Mouse (Mus musculus) neural tube, embryonic 13.5 days (tissue): ENCODE measurements at regions not wholly inside any gene's neighbourhood (a gene's known extent, or its start where the extent isn't known, plus 50 kb on each side); places are given as distances from the start of the nearest gene placed in this dataset.

ENCODE experiments used
- ATAC-seq: fragments of 200-750 bp; cut with Nextera tagmentation; 2 replicates; pipeline ENCODE4 v1.8.0; 2017; ENCODE audit warnings: low read depth, mild to moderate bottlenecking, moderate TSS enrichment, moderate library complexity
- H3K27ac ChIP-seq: fragments of 300-500 bp; sonication (generic); replicated peaks from 2 replicates; pipeline ENCODE4 v1.5.1; 2015; ENCODE audit warnings: moderate library complexity, mild to moderate bottlenecking, inconsistent platforms
- H3K27me3 ChIP-seq: fragments of 300-500 bp; sonication (generic); 2 replicates; pipeline ENCODE4 v1.6.1; 2015; ENCODE audit warnings: mild to moderate bottlenecking, inconsistent platforms
- H3K36me3 ChIP-seq: fragments of 300-500 bp; sonication (generic); 2 replicates; pipeline ENCODE4 v1.6.1; 2015; ENCODE audit warnings: mild to moderate bottlenecking, inconsistent platforms
- H3K4me1 ChIP-seq: fragments of 300-500 bp; sonication (generic); replicated peaks from 2 replicates; pipeline ENCODE4 v1.6.1; 2015; ENCODE audit warnings: inconsistent platforms
- H3K4me2 ChIP-seq: fragments of 300-500 bp; sonication (generic); 2 replicates; pipeline ENCODE4 v1.6.1; 2015; ENCODE audit warnings: inconsistent platforms, mild to moderate bottlenecking, moderate library complexity
- H3K4me3 ChIP-seq: fragments of 300-500 bp; sonication (generic); 2 replicates; pipeline ENCODE4 v1.5.1; 2015; ENCODE audit warnings: mild to moderate bottlenecking, inconsistent platforms
- H3K9ac ChIP-seq: fragments of 300-500 bp; sonication (generic); 2 replicates; pipeline ENCODE4 v1.6.1; 2015; ENCODE audit warnings: moderate library complexity, mild to moderate bottlenecking, inconsistent platforms
- H3K9me3 ChIP-seq: fragments of 300-500 bp; sonication (generic); 2 replicates; pipeline ENCODE4 v1.6.1; 2016; ENCODE audit warnings: inconsistent platforms
- WGBS: fragments of 180-500 bp; shearing (Covaris S2); methylation state at CpG from one replicate; pipeline ENCODE4 v1.1.7; 2015; 5-methylcytosine and 5-hydroxymethylcytosine counted together

DNA sequence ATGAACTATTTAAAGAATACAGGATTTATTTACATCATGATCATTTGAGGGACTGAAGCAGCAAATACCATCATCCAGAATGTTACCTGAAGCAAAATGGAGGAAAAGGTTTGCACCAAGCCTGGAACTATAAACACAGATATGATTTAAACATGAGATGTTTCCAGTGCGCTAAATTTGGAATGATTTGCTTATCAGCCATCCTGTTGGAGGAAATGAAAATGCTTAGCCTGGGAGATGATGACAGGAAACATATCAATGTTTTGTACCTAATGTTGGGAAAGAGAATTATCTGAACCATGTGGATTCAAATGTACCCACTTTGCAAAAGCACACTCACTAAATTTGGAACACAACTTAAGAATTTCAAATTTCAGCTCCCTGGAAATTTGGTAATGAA lies 149.3 kb downstream of the Adgra3 start:
- WGBS: 94% methylated on average over 1 of the region's 1 CpGs
- Histone ChIP-seq H3K4me3 (no peak overlapping the region), H3K9ac (no peak overlapping the region)

DNA sequence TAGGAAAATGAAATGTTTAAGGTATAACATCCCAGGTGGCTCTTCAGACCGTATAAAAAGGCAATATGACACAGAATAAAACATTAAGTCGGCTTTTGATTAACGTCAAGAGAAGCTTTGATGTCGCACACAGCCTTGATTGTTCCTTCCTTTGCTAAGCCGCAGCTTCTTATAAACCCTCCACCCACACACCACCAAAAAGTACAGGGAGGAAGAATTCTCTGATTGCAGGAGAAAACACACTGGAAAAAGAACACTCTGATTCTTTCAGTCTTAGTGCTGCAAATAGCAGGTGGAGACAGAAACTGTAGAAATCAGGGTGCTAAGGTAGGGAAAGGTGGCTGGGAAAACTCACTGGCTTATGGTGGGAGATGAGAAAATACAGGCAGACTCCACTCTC lies 162.7 kb downstream of the Adgra3 start:
- H3K4me2 ChIP-seq: no peak overlapping the region
- H3K9me3 ChIP-seq: no peaks in the 10 kb centered on the region
- H3K27ac ChIP-seq: no peak overlapping the region
- H3K27me3 ChIP-seq: no peaks in the 10 kb centered on the region
- ATAC-seq: no peak
- 86% methylated on average over 5 of the region's 5 CpGs for WGBS
- H3K4me3 ChIP-seq: no peak overlapping the region
- H3K4me1 ChIP-seq: no peaks in the 10 kb centered on the region
- H3K36me3 ChIP-seq: no peaks in the 10 kb centered on the region
- no peak overlapping the region for H3K9ac ChIP-seq

More for the DNA sequence above, 149.3 kb downstream of the Adgra3 start:
- Histone ChIP-seq H3K4me1 (no peaks in the 10 kb centered on the region), H3K27me3 (no peaks in the 10 kb centered on the region), H3K27ac (no peak overlapping the region), H3K36me3 (no peaks in the 10 kb centered on the region), H3K4me2 (no peak overlapping the region), H3K9me3 (no peaks in the 10 kb centered on the region)
- no peak for ATAC-seq

DNA sequence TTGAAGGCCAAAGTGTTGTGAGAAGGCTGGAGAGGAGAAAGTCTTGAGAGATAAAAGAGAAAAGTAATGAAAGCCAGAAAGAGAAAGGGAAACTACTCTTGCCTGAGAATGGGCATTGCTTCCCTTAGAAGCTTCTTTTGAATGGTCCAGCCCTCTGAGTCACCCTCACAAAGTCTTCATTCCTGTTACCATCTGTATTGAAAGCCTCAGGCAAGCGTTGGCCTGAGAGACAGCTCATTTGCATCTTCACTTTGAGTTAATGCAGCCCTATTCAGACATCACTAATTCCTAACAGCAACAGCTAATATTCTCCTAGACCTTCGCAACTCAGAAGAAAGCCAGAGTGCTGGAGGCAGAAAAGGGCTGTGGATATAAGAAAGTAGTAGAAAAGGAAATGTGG lies 178.4 kb downstream of the Adgra3 start:
- H3K4me3 ChIP-seq: no peak overlapping the region
- no peak overlapping the region for H3K9ac ChIP-seq
- no peak for ATAC-seq
- WGBS: 28% methylated on average over 2 of the region's 2 CpGs
- no peaks in the 10 kb centered on the region for H3K4me1 ChIP-seq
- H3K4me2 ChIP-seq: no peak overlapping the region
- no peaks in the 10 kb centered on the region for H3K9me3 ChIP-seq
- no peaks in the 10 kb centered on the region for H3K27me3 ChIP-seq
- H3K36me3 ChIP-seq: no peaks in the 10 kb centered on the region
- H3K27ac ChIP-seq: no peak overlapping the region

DNA sequence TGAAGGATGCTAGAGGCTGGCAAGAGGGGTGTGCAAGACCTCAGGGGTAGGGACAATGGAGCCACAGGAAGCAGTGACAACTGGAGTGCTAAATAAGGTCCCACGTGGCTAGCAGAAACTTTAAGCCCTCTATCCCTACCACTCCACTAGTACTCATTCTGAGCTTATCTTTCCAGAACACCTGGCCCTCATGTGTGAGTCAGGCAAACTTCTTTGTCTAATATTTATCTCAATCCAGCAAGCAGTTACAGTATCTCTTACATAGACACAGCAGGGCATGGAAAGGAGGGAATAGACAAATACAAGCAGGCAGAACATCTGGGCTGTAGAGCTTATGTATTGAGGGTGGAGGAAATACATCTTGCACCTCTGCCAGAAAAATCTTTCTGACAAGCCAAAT lies 182.6 kb downstream of the Adgra3 start:
- Histone ChIP-seq H3K9ac (no peak overlapping the region), H3K4me1 (no peaks in the 10 kb centered on the region), H3K27ac (no peak overlapping the region), H3K4me3 (no peak overlapping the region), H3K4me2 (no peak overlapping the region), H3K36me3 (no peaks in the 10 kb centered on the region), H3K27me3 (no peaks in the 10 kb centered on the region), H3K9me3 (no peaks in the 10 kb centered on the region)
- no peak for ATAC-seq
- 9% methylated on average over 1 of the region's 1 CpGs for WGBS

DNA sequence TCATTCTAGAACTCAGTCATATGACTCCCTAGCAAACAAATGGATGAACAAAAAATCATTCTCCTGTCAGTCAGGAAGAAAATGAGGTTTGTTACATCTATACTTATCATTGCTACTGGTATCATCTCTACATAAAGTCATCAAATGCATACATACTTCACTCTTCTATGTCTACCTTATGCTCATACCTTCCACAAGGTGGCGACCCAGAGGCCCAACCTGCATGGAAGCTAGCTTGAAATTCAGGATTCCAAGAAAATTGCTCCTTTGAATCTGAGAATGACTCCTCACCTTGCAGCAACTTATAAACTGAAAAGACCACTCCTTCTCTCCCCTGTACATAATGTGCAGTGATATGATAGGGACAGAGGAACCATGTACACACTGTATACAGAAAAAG lies 201.6 kb downstream of the Adgra3 start:
- H3K27me3 ChIP-seq: no peaks in the 10 kb centered on the region
- H3K9me3 ChIP-seq: no peaks in the 10 kb centered on the region
- no peak overlapping the region for H3K4me3 ChIP-seq
- no peak overlapping the region for H3K9ac ChIP-seq
- ATAC-seq: no peak
- H3K4me1 ChIP-seq: no peaks in the 10 kb centered on the region
- no peaks in the 10 kb centered on the region for H3K36me3 ChIP-seq
- no peak overlapping the region for H3K4me2 ChIP-seq
- WGBS: 45% methylated on average over 1 of the region's 1 CpGs
- no peak overlapping the region for H3K27ac ChIP-seq

DNA sequence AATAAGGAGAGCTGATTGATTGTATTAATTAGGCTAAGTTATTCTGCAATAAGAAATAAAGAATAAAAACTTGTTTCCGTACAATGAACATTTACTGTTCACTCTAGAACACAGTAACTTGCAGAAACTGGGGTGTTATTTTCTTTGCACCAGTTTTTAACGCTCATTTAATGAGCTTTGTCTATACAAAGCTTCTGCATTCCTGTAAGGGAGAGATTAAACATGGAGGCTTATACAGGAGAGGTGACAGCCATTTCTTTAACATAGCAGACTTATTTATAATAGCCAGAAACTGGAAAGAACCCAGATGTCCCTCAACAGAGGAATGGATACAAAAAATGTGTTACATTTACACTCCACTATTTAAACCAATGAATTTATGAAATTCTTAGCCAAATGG lies 202.8 kb downstream of the Adgra3 start:
- Histone ChIP-seq H3K27me3 (no peaks in the 10 kb centered on the region), H3K27ac (no peak overlapping the region), H3K36me3 (no peaks in the 10 kb centered on the region), H3K9ac (no peak overlapping the region), H3K4me3 (no peak overlapping the region), H3K4me1 (no peaks in the 10 kb centered on the region), H3K4me2 (no peak overlapping the region), H3K9me3 (no peaks in the 10 kb centered on the region)
- ATAC-seq: no peak
- 92% methylated on average over 2 of the region's 2 CpGs for WGBS

DNA sequence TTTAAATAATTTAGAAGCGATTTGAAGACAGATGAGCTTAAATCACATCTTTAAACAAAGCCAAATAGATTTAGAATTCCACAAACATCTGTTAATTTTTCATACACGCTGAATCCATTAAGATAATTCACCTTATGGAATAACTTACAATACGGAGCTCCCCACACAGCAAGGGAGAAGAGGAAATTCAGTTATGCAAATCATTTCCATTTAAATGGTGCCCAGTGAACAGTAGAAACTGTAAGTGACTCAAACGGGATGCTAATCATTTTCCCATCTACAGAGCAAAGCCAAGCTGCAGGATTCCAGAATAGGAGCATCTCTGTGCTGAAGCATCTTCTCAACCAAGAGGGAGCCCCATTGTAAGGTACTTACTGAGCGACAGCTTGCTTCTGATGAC lies 210.1 kb downstream of the Adgra3 start:
- H3K4me3 ChIP-seq: no peak overlapping the region
- H3K4me2 ChIP-seq: no peak overlapping the region
- no peaks in the 10 kb centered on the region for H3K4me1 ChIP-seq
- 53% methylated on average over 5 of the region's 5 CpGs for WGBS
- H3K27ac ChIP-seq: no peak overlapping the region
- no peaks in the 10 kb centered on the region for H3K9me3 ChIP-seq
- H3K27me3 ChIP-seq: no peaks in the 10 kb centered on the region
- H3K9ac ChIP-seq: no peak overlapping the region
- H3K36me3 ChIP-seq: no peaks in the 10 kb centered on the region
- no peak for ATAC-seq

DNA sequence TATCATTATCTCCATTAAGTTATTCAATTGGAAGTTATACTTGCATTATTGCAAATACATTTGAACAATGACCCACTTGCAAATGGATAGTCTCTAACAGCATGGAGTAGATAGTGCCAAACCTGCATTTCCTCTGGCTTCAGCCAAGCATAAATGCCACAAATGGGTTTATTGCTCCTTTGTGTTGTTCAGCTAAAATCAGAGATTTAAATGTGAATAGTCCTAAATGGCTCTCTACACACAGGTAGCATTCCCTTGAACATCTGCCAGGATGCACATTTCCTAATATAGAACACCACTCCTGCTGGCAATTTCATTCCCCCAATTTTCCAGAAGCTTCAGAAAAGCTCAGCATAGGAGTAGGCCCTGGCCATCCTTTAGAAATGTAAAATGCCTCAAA lies 210.6 kb downstream of the Adgra3 start:
- Histone ChIP-seq H3K4me3 (no peak overlapping the region), H3K27ac (no peak overlapping the region), H3K36me3 (no peaks in the 10 kb centered on the region), H3K4me2 (no peak overlapping the region), H3K4me1 (no peaks in the 10 kb centered on the region), H3K27me3 (no peaks in the 10 kb centered on the region), H3K9me3 (no peaks in the 10 kb centered on the region), H3K9ac (no peak overlapping the region)
- ATAC-seq: no peak

DNA sequence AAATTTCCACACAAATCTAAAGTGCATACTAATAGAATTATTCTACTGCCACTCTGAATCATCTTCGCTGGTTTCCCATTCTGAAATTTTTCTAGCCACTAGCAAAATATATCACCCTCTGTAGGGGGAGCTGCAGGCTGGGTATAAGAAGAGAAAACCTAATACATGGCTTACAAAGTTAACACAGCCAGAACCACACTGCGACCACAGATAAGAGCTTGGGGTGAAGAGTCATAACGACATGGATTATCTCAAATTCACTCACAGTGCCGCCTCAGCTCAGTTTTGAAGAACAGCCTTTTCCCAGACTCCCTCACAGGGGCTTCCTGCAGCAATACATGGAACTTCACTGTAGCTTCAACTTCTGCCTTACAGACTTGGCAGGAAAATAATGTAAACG lies 240.0 kb downstream of the Adgra3 start:
- ATAC-seq: no peak
- Histone ChIP-seq H3K9ac (no peak overlapping the region), H3K4me3 (no peak overlapping the region), H3K36me3 (no peaks in the 10 kb centered on the region), H3K9me3 (no peaks in the 10 kb centered on the region), H3K4me1 (no peaks in the 10 kb centered on the region), H3K27me3 (no peaks in the 10 kb centered on the region), H3K4me2 (no peak overlapping the region), H3K27ac (no peak overlapping the region)
- 90% methylated on average over 5 of the region's 5 CpGs for WGBS

DNA sequence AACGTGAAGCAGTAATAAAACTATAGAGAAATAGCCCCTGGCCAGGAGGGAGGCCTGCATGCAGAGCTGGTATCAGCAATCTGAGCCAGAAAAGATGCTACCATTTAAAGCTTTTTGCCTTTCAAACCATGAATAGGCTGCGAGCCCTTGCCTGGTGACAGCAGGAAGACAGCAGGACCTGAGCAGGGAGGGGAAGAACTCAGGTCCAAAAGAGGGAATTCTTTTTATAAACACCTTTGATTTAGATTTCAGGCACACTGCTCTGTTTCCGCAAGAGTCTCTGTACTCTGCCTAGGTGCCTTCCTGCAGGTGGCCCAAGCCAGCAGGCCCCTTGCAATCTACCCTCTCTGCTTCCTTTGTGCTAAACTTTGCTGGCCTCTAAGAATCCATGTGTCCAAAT lies 242.1 kb downstream of the Adgra3 start:
- no peak overlapping the region for H3K9ac ChIP-seq
- no peak overlapping the region for H3K4me2 ChIP-seq
- H3K9me3 ChIP-seq: no peaks in the 10 kb centered on the region
- no peak overlapping the region for H3K4me3 ChIP-seq
- H3K27me3 ChIP-seq: no peaks in the 10 kb centered on the region
- H3K4me1 ChIP-seq: no peaks in the 10 kb centered on the region
- no peaks in the 10 kb centered on the region for H3K36me3 ChIP-seq
- no peak for ATAC-seq
- 68% methylated on average over 3 of the region's 3 CpGs for WGBS
- no peak overlapping the region for H3K27ac ChIP-seq

DNA sequence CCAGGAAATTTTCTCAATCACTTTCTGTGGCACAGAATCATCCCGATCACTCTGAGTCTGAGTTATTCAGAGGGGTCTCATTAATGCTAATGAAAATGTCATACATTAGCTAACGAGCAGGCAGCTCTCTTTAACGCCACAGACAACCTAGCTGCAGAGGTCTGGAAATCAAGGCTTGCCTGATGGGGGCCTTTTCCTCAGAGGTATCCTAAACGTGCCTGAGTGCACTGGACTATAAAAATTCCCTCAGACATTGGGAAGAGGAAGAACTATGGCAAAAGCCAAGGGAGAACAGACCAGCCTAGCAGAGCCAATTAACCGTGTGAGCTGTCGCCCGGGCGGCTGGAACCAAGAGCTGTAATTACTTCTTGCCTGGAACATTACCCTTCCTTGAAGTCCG lies 245.5 kb downstream of the Adgra3 start:
- WGBS: 44% methylated on average over 9 of the region's 9 CpGs
- no peak overlapping the region for H3K27ac ChIP-seq
- H3K27me3 ChIP-seq: no peaks in the 10 kb centered on the region
- no peak overlapping the region for H3K4me3 ChIP-seq
- no peaks in the 10 kb centered on the region for H3K4me1 ChIP-seq
- ATAC-seq: peak; percentile 59
- H3K9me3 ChIP-seq: no peaks in the 10 kb centered on the region
- no peaks in the 10 kb centered on the region for H3K36me3 ChIP-seq
- no peak overlapping the region for H3K9ac ChIP-seq
- H3K4me2 ChIP-seq: no peak overlapping the region

DNA sequence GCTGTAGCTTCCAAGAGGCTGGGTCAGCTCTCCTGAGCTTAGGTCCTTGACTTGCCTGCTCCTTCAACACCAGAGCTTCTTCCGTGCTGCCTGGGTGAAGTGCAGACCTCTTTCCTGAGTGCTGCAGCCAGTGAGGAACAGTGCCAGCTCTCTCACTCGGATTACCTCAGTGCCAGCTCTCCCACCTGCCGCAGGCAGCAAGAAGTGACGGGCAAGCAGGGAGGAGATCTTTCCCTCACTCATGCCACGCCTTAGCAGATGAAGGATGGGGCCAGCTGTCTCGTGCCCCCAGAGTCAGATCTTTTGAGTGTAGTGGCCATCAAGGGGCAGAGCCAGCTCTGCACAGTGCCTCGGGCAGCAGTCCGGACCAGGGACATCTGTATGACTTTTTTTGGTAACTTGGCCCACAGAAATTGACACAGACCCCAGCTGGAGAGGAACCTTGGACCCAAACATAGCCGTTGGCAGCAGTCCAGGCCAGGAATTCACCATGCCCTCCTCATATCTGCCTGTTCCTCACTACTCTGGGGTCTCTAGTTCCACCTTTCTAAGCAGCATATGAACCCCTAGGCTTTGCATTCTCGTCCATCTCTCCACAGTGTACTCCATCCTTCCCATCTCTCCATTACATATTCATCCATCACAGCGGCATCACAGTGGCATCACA lies 263.9 kb upstream of the Kcnip4 start:
- Histone ChIP-seq H3K4me2 (no peak overlapping the region), H3K9me3 (no peaks in the 10 kb centered on the region), H3K4me3 (no peak overlapping the region), H3K4me1 (no peaks in the 10 kb centered on the region), H3K36me3 (no peaks in the 10 kb centered on the region), H3K9ac (no peak overlapping the region), H3K27me3 (no peaks in the 10 kb centered on the region), H3K27ac (no peak overlapping the region)
- no peak for ATAC-seq
- 89% methylated on average over 11 of the region's 11 CpGs for WGBS

DNA sequence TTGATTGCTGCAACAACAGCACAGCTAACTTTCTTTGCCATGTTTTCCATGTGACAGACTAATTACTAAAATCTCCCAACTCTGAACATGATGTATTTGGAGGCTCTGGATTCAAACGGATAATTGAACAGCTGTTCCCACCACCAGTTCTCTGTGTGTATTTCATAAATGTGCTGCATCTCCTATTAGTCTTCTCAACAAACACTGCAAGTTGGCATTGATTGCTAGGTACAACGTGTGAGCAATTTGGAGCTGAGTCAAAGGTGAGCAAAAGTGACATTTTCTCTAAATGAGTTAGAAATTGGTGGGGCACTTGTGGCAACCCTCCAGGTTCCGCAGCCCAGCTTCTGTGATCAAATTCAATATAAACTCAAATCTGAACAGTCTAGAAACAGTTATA lies 259.0 kb upstream of the Kcnip4 start:
- WGBS: 81% methylated on average over 3 of the region's 3 CpGs
- Histone ChIP-seq H3K27me3 (no peaks in the 10 kb centered on the region), H3K27ac (no peak overlapping the region), H3K9me3 (no peaks in the 10 kb centered on the region), H3K4me3 (no peak overlapping the region), H3K9ac (no peak overlapping the region), H3K4me2 (no peak overlapping the region), H3K4me1 (no peaks in the 10 kb centered on the region), H3K36me3 (no peaks in the 10 kb centered on the region)
- no peak for ATAC-seq
